Mouse (Mus musculus): ENCODE results near the gene Prkn.

DNA sequence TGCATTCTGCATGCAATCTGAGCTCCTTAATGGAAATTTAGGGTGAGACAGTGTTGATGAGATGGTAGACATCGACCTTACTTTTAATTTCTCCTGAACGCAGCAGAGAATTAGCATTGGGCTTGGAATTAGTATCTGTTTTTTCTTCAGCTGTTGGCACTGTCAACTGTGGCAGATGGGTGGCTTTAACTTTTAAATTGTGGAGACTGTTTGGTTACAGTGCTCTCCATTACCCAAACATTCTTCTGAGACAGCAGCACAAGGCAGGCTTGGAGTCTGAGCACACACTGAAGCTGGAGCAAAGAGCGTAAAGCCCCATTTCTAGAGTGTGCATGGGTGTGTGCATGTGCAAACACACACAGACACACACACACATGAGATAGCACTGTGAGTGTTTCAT is 322.6 kb downstream of the Prkn start:
- TF ChIP-seq CTCF (IDR thresholded peaks at IDR 0.05; ENCODE audit: extremely low read depth, insufficient read depth, low read length) (no peak), POLR2A (IDR thresholded peaks at IDR 0.05; ENCODE audit: extremely low read depth, insufficient read depth, low read length) (no peak)
